Mouse (Mus musculus) Muller cell, postnatal 12 days (primary cell): ENCODE data around the gene Mucl3.
A peak's percentile ranks its signal among the peaks of the same experiment; 100 is the strongest.

Experiments
- DNase-seq: peaks from one replicate; pipeline ENCODE4 v3.0.0-alpha.2; 2015; ENCODE audit errors: inconsistent ontology term

The Mucl3 gene

GRCm38 (mm10) chr17:35635699-35636111, 7.8 kb downstream of the Mucl3 start:
- peak; percentile 67 for DNase-seq

- no peak for DNase-seq
Observed at GRCm38 (mm10) chr17:35635202-35635601, 8.3 kb downstream of the Mucl3 start.

GRCm38 (mm10) chr17:35633992-35634391, 9.5 kb downstream of the Mucl3 start:
- peak; percentile 87 for DNase-seq

- no peak for DNase-seq
Observed at GRCm38 (mm10) chr17:35626537-35626936, 17.0 kb downstream of the Mucl3 start, which contains the start of gene Gm9573. Gene Gm9573 (minus strand): TSS chr17:35626637.

- no peak for DNase-seq
Observed at GRCm38 (mm10) chr17:35617127-35617526, 26.4 kb downstream of the Mucl3 start.

GRCm38 (mm10) chr17:35601736-35602354, 41.6 kb downstream of the Mucl3 start:
- no peak for DNase-seq

GRCm38 (mm10) chr17:35601249-35601648, 42.2 kb downstream of the Mucl3 start, which contains the start of gene Sfta2:
Gene Sfta2 (plus strand): TSS chr17:35601549.
- DNase-seq, result no peak

- DNase-seq, result no peak
Observed at GRCm38 (mm10) chr17:35597399-35597798, 46.1 kb downstream of the Mucl3 start.

- no peak for DNase-seq
Observed at GRCm38 (mm10) chr17:35594456-35594855, 49.0 kb downstream of the Mucl3 start.

GRCm38 (mm10) chr17:35593786-35594185, 49.7 kb downstream of the Mucl3 start:
- no peak for DNase-seq

GRCm38 (mm10) chr17:35592131-35592530, 51.4 kb downstream of the Mucl3 start:
- DNase-seq, result no peak

GRCm38 (mm10) chr17:35591731-35592130, 51.8 kb downstream of the Mucl3 start:
- DNase-seq, result no peak

- DNase-seq, result no peak
Observed at GRCm38 (mm10) chr17:35591219-35591578, 52.3 kb downstream of the Mucl3 start.

- peak; percentile 70 for DNase-seq
Observed at GRCm38 (mm10) chr17:35590410-35591218, 52.9 kb downstream of the Mucl3 start.

- no peak for DNase-seq
Observed at GRCm38 (mm10) chr17:35588387-35588786, 55.1 kb downstream of the Mucl3 start.

- DNase-seq, result no peak
Observed at GRCm38 (mm10) chr17:35587291-35587690, 56.2 kb downstream of the Mucl3 start.
